Mouse (Mus musculus): ENCODE data around the gene Gm853.

DNA sequence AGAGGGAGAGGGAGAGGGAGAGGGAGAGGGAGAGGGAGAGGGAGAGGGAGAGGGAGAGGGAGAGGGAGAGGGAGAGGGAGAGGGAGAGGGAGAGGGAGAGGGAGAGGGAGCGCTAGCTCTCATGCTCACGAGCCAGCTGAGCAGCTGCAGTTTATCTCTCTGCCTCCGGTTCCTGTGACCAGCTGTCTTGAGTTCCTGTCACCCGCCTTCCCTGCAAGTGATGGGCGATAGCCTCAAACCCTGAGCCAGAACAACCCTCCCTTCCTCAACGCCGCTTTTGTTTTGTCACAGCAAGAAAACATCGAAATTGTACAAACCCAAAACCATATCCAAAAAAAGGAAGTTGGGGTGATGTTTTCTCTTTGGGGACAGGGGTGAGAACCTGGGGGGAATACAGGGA is 25.7 kb downstream of the Gm853 start:
- TF ChIP-seq CTCF (IDR thresholded peaks at IDR 0.05), result no peak
- no peak for TF ChIP-seq EP300 (IDR thresholded peaks at IDR 0.05)

Data from lung, postnatal 0 days (tissue).